Mouse (Mus musculus) intestine, embryonic 14.5 days (tissue): ENCODE data around the gene Sorl1. TPM values are rescaled to one million over a fixed set of nuclear protein-coding genes. Genes with fewer than 3 reads are reported as not detected.

ENCODE experiments used
- ATAC-seq: fragments of 200-750 bp; cut with Nextera tagmentation; replicated peaks from 2 replicates; pipeline ENCODE4 v1.8.0; 2017; ENCODE audit warnings: low read depth, moderate number of reproducible peaks, moderate TSS enrichment, moderate library complexity; ENCODE audit not compliant: low FRiP score, low TSS enrichment
- DNase-seq: peaks from one replicate; pipeline ENCODE4 v3.0.0-alpha.2; 2018; ENCODE audit warnings: low spot score
- H3K27ac ChIP-seq: fragments of 300-500 bp; sonication (generic); 2 replicates; pipeline ENCODE4 v1.5.1; 2014; ENCODE audit warnings: low read depth, mild to moderate bottlenecking, control low read depth
- H3K27me3 ChIP-seq: fragments of 300-500 bp; sonication (generic); replicated peaks from 2 replicates; pipeline ENCODE4 v1.6.1; 2014; ENCODE audit warnings: low read length, control low read depth; ENCODE audit not compliant: control insufficient read depth, insufficient read depth
- H3K36me3 ChIP-seq: fragments of 300-500 bp; sonication (generic); 2 replicates; pipeline ENCODE4 v1.6.1; 2014; ENCODE audit warnings: low read length, control low read depth; ENCODE audit not compliant: control insufficient read depth, insufficient read depth
- H3K4me1 ChIP-seq: fragments of 300-500 bp; sonication (generic); replicated peaks from 2 replicates; pipeline ENCODE4 v1.6.1; 2014; ENCODE audit warnings: low read length, control low read depth, mixed read lengths; ENCODE audit not compliant: control insufficient read depth, insufficient read depth
- H3K4me2 ChIP-seq: fragments of 300-500 bp; sonication (generic); 2 replicates; pipeline ENCODE4 v1.6.1; 2014; ENCODE audit warnings: low read length
- H3K4me3 ChIP-seq: fragments of 300-500 bp; sonication (generic); 2 replicates; pipeline ENCODE4 v1.5.1; 2014; ENCODE audit warnings: low read depth, low read length, control low read depth, mixed read lengths
- H3K9ac ChIP-seq: fragments of 300-500 bp; sonication (generic); 2 replicates; pipeline ENCODE4 v1.6.1; 2014; ENCODE audit warnings: mild to moderate bottlenecking, low read length
- H3K9me3 ChIP-seq: fragments of 300-500 bp; sonication (generic); 2 replicates; pipeline ENCODE4 v1.6.1; 2016; ENCODE audit warnings: low read length, control low read depth; ENCODE audit not compliant: control insufficient read depth
- WGBS: fragments of 180-500 bp; shearing (Covaris S2); extraction: QIAGEN DNeasy Blood & Tissue Kit; methylation state at CpG from one replicate; pipeline ENCODE4 v1.1.7; 2014; 5-methylcytosine and 5-hydroxymethylcytosine counted together
- polyA plus RNA-seq: library from polyadenylated mRNA; unstranded; fragments of >200 nt; fragmentation: Nextera tagmentation; extraction: Ambion mirVana; gene quantifications from 2 replicates; pipeline ENCODE4 v1.2.1, GENCODE M21; 2014

Sorl1 gene
- polyA plus RNA-seq, 1 experiment from 2014 or later: 12.2 TPM

DNA sequence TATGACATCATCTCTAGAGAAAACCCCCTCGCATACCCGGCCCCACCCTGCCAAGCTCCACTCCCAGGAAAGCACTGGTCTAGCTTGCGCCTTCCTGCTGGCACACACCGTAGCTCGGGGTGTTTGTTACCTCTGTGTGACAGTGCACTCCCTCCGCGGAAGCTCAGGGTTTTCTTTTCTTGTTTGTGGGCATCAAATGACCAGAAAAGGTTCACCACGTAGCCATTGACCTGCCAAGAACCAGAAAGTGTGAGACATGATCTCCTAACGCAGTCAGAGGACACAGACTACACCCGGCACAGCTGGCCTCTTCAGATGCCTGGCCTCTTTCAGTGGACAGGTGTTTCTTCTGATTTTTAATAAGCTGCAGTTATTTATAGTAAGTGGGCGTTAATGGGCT lies 139.8 kb downstream of the Sorl1 start:
- Histone ChIP-seq H3K4me1 (0 out of 2 replicates have a peak, but pooled peaks cover 2% of the 10 kb centered on the region), H3K36me3 (no peaks in the 10 kb centered on the region), H3K4me3 (no peak overlapping the region), H3K27me3 (no peaks in the 10 kb centered on the region), H3K27ac (no peak overlapping the region), H3K9me3 (no peaks in the 10 kb centered on the region), H3K4me2 (no peak overlapping the region), H3K9ac (no peak overlapping the region)
- no peak; the same call in 1 of the 2 replicates for ATAC-seq
- no peak for DNase-seq
- WGBS: 90% methylated on average over 11 of the region's 11 CpGs

DNA sequence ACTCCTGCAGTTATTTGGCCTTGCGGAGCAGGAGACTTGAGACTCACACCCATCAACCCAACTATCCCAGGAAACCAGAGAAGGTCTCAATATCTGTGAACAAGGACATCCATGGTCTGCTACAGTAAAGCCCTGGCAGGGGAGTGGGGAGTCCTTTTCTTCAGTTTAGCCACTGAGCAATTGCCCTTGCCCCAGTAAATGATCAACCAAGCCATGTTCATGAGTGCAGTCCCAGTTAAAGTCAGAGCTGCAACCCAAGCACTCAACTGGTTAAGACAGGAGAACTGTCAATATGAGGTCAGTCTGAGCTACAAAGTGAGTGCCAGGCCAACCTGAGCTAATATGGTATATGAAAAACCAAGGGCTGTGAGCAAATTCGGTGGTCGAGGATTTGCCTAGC lies 140.8 kb downstream of the Sorl1 start:
- 94% methylated on average over 3 of the region's 3 CpGs for WGBS
- H3K27ac ChIP-seq: no peak overlapping the region
- no peak for DNase-seq
- H3K27me3 ChIP-seq: no peaks in the 10 kb centered on the region
- H3K4me3 ChIP-seq: no peak overlapping the region
- H3K4me2 ChIP-seq: no peak overlapping the region
- 0 out of 2 replicates have a peak, but pooled peaks cover 2% of the 10 kb centered on the region for H3K4me1 ChIP-seq
- H3K9me3 ChIP-seq: no peaks in the 10 kb centered on the region
- ATAC-seq: no peak
- H3K36me3 ChIP-seq: no peaks in the 10 kb centered on the region
- H3K9ac ChIP-seq: no peak overlapping the region

DNA sequence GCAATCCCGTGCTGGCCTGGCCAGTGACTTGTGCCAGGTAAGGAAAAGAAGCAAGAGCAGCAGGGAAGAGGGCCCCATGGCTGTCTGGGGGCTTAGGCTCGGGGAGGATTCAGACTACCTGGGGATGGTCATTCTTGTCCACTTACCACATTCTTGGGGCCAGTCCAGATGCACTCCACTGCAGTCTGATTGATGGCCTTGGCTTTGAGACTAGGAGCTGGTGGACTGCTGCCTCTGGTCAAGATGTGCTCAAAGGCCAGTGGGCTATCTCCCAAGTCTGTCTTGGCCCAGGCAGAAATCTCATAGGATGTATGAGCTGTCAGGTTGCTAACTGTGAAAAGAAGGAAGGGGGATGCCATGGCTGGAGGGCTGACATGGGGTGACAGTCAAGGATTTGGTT lies 141.3 kb downstream of the Sorl1 start:
- WGBS: 77% methylated on average over 2 of the region's 2 CpGs
- no peaks in the 10 kb centered on the region for H3K9me3 ChIP-seq
- DNase-seq (no peak), ATAC-seq (no peak)
- no peak overlapping the region for H3K27ac ChIP-seq
- no peak overlapping the region for H3K4me3 ChIP-seq
- 0 out of 2 replicates have a peak, but pooled peaks cover 2% of the 10 kb centered on the region for H3K4me1 ChIP-seq
- H3K4me2 ChIP-seq: no peak overlapping the region
- no peaks in the 10 kb centered on the region for H3K36me3 ChIP-seq
- H3K27me3 ChIP-seq: no peaks in the 10 kb centered on the region
- H3K9ac ChIP-seq: no peak overlapping the region

DNA sequence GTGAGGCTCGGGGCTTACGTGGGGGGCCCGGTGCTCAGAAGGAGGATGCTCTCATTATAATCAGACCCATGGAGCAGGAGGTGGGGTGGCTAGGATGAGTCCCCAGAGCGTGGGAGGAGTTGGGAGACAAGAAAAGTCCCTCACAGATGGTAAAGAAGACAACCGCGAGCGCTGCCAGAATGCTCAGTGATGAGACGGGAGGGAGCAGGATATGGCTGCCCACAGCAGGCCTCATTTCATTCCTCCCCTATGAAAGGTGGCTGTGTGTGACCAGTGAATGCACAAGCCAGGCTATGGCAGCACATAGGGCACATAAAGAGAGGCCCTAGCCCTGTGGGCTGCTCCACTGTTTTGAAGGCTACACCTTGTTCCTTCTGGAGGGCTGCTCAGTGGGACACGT lies 142.1 kb downstream of the Sorl1 start:
- Histone ChIP-seq H3K36me3 (no peaks in the 10 kb centered on the region), H3K27me3 (no peaks in the 10 kb centered on the region), H3K4me2 (no peak overlapping the region), H3K9ac (no peak overlapping the region), H3K4me3 (no peak overlapping the region), H3K4me1 (0 out of 2 replicates have a peak, but pooled peaks cover 2% of the 10 kb centered on the region), H3K27ac (no peak overlapping the region), H3K9me3 (no peaks in the 10 kb centered on the region)
- ATAC-seq: no peak
- DNase-seq: no peak
- WGBS: 80% methylated on average over 9 of the region's 9 CpGs

DNA sequence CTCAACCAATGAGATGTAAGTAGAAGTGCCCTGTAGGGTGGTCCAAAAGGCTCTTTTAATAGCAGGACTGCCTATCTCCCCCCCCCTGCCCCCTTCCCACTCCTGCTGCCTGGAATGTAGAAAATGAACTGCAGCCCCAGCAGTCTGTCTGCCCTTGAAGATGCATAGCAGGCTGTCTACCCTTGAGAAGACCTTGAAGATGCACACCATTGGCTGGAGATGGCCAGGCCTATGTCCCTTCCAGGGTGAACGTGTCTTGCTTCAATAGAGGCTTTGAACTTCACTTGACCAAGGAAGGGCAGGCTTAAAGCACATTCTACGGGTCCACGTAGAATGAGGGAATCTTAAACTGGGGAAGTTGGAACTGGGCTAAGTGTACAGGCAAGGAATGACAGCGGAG lies 142.8 kb downstream of the Sorl1 start:
- Histone ChIP-seq H3K27ac (no peak overlapping the region), H3K4me1 (peaks cover 4% of the 10 kb centered on the region; the same call in 1 of the 2 replicates), H3K9me3 (no peaks in the 10 kb centered on the region), H3K27me3 (no peaks in the 10 kb centered on the region), H3K9ac (no peak overlapping the region), H3K4me2 (no peak overlapping the region), H3K36me3 (no peaks in the 10 kb centered on the region), H3K4me3 (no peak overlapping the region)
- WGBS: 60% methylated on average over 4 of the region's 4 CpGs
- DNase-seq: no peak
- ATAC-seq: no peak

DNA sequence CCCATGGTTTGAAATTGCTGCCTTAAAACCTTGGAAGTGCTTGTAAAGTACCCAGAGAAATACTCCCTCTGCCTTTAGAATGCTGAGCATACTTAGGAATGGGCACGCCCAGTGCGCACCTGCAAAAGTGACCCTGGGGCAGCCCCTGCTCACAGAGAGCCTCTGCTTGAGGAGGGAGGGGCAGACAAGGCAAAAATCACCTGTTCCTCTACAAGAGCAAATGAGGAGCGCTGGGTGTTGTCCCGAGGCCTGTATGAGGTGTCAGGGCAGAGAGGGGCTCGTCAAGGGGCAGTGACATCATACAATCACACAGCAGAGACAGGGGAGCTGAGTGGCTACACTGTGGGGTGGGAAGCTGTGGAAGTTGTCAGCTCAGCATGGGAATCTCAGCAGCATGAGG lies 143.3 kb downstream of the Sorl1 start:
- ATAC-seq (no peak), DNase-seq (no peak)
- Histone ChIP-seq H3K4me3 (no peak overlapping the region), H3K27ac (no peak overlapping the region), H3K4me1 (peaks cover 9% of the 10 kb centered on the region; the same call in 1 of the 2 replicates), H3K27me3 (no peaks in the 10 kb centered on the region), H3K4me2 (no peak overlapping the region), H3K9me3 (no peaks in the 10 kb centered on the region), H3K9ac (no peak overlapping the region), H3K36me3 (no peaks in the 10 kb centered on the region)
- WGBS: 83% methylated on average over 5 of the region's 5 CpGs

DNA sequence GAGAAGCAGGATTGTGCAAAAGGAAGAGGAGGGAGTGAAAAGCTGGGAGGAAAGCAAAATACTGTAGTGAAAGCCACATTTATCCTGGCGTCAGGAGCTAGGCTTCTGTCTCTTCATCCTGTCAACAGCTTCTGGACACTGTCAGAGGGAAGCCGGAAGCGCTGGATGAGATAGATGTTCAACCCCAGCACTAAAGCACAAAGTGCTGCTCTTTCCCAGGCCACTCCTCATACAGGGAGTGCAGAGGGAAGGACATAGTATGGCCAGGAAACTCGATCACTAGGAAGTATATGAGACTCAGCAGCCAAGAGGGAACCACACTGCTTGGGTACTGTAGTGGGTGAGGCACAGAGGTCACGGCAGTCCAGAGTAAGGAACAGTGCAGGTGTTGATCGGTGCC lies 145.7 kb downstream of the Sorl1 start:
- ATAC-seq (no peak), DNase-seq (no peak)
- Histone ChIP-seq H3K36me3 (no peaks in the 10 kb centered on the region), H3K4me2 (no peak overlapping the region), H3K4me1 (peaks cover 9% of the 10 kb centered on the region; the same call in 1 of the 2 replicates), H3K27me3 (no peaks in the 10 kb centered on the region), H3K9ac (no peak overlapping the region), H3K4me3 (no peak overlapping the region), H3K9me3 (no peaks in the 10 kb centered on the region), H3K27ac (no peak overlapping the region)
- 58% methylated on average over 6 of the region's 6 CpGs for WGBS

DNA sequence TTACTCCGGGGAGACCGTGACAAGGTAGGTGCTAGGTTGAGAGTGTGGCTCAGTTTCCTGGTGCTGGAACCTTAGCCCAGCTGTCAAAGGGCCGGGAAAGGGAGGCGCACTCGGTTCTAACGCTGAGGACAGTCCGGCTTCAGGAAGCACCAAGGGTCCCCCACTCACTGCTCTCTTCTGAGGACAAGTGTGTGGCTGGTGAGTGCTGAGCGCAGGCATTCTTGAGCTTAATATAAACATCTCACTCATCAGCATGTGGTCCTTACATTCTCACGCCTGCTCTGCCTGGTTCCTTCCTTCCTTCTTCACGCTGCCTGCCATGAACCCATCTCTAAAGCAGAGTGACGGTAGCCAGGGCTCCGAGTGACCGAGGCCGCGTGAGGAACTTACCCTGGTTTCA lies 148.1 kb downstream of the Sorl1 start:
- H3K4me2 ChIP-seq: no peak overlapping the region
- no peak overlapping the region for H3K4me3 ChIP-seq
- no peak overlapping the region for H3K9ac ChIP-seq
- H3K36me3 ChIP-seq: no peaks in the 10 kb centered on the region
- DNase-seq: no peak
- H3K9me3 ChIP-seq: no peaks in the 10 kb centered on the region
- 58% methylated on average over 15 of the region's 15 CpGs for WGBS
- peaks cover 6% of the 10 kb centered on the region; the same call in 1 of the 2 replicates for H3K4me1 ChIP-seq
- no peaks in the 10 kb centered on the region for H3K27me3 ChIP-seq
- no peak overlapping the region for H3K27ac ChIP-seq
- no peak for ATAC-seq

DNA sequence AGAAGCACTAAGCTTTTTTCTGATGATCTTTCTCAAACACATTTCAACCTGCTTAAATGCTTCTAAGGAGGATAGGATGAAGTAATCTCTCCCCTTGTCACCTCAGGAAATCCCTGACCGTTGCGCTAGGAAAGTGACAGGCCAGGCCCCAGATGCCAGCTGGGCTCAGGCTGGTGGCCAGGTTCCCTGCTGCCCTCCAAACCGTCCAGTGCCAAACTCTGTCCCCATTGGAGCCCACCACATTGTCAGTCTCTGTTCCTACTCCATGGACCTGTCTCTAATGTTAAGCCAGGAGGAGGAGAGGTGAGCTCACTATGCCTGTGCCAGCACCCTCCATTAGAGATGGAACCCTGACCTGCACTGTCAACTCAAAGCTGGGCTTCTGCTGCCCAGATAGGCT lies 149.4 kb downstream of the Sorl1 start:
- no peak overlapping the region for H3K27ac ChIP-seq
- WGBS: 83% methylated on average over 3 of the region's 3 CpGs
- H3K9ac ChIP-seq: no peak overlapping the region
- ATAC-seq (no peak), DNase-seq (no peak)
- peaks cover 6% of the 10 kb centered on the region; the same call in 1 of the 2 replicates for H3K4me1 ChIP-seq
- H3K36me3 ChIP-seq: no peaks in the 10 kb centered on the region
- H3K4me2 ChIP-seq: no peak overlapping the region
- H3K27me3 ChIP-seq: no peaks in the 10 kb centered on the region
- H3K4me3 ChIP-seq: no peak overlapping the region
- no peaks in the 10 kb centered on the region for H3K9me3 ChIP-seq
